Mouse (Mus musculus): ENCODE results near the gene Gm10334.
"Not testable (repeated sequence)": the region's sequence is repeated elsewhere in the genome, so short reads cannot be mapped to it uniquely, and the experiment has no call there.

Gene Gm10334

DNA sequence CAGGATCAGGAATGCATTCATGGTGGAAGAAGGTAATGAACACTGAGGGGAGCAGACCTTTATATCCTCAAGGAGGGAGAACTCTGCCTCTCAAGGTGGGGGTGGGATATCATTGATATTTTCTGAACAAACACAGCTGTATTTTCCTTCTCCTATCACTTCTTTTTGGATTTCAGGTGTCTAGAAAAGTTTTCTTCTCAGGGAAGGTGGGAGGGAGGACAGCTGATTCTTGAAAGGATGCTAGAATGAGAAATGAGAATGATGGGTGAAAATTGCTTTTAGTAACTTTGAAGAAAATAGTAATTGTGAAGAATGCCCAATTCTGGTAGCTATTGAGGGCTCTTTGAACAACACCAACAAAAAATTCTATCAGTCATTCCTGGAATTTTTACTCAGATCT, at the start of gene Gm10334:
TSS of gene Gm10334 (minus strand) at position 101 of the 400 bp plus-strand sequence.
- not testable (repeated sequence) for DNase-seq (ENCODE audit: low spot score in 2 of 2)

DNA sequence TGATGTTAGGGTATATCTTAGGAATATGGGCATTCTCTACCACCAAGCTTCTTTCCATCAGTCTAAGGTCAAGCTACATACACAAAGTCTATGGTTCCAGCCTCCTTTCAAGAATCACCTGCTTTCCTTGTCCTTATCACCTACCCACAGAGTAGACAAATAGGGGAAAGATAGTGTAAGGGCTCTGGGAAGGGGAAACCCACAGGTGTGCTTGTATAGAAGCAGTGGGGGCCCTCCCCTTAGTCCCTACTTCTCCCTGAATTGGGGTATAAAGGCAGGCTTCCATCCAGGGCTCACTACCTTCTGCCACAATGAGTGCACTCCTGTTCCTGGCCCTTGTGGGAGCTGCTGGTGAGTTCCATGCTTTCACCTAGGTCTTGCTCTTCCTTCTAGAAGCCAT, 12.7 kb upstream of the Gm10334 start, which contains the start of gene Prss1:
TSS of gene Prss1 (plus strand) at position 301 of the 400 bp plus-strand sequence.
- not testable (repeated sequence) for DNase-seq (ENCODE audit: low spot score in 2 of 2)

DNA sequence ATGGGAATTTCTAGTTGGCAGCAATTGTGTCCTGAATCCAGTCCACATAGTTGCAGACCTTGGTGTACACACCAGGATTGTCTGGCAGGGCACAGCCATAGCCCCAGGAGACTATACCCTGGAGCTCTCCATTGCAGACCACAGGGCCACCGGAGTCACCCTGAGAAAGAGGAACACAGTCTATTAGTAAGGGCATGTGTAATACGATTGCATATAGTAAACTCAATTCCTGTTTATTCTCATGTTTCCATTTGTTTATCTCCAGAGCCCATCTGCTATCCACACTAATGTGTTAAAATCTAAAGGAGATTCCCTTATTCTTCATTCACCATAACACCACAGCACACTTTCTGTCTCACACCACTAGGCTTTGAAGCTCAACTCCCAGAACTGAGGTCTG, 3.7 kb downstream of the Gm10334 start:
- not testable (repeated sequence) for DNase-seq (ENCODE audit: low spot score in 2 of 2)

All from spleen, postnatal 4 days (tissue).